Mouse (Mus musculus) lung, adult 2 months (tissue): Measurements from ENCODE around the gene Gm49776.

ENCODE experiments used
- CTCF ChIP-seq: fragments of 200-500 bp; IDR thresholded peaks from 2 replicates; pipeline ENCODE4 v1.5.1; 2011; ENCODE audit warnings: mild to moderate bottlenecking, low read length, control low read depth; ENCODE audit not compliant: insufficient read depth
- POLR2A ChIP-seq: fragments of 200-500 bp; IDR thresholded peaks from 2 replicates; pipeline ENCODE4 v1.6.1; 2011; ENCODE audit warnings: low read depth, mild to moderate bottlenecking, control low read depth, low read length, borderline replicate concordance; ENCODE audit errors: extremely low read depth

GRCm38 (mm10) chr16:18197881-18198280 is 60.2 kb downstream of the Gm49776 start:
- no peak for TF ChIP-seq CTCF
- no peak for TF ChIP-seq POLR2A
